In genomic region chrX:74481349-74481885, GRCm38 (mm10) we compare ENCODE assay signal across 16 mouse cellular contexts. TPM values are rescaled to one million over a fixed set of nuclear protein-coding genes. Genes with fewer than 3 reads are reported as not detected.
DNase-seq lines count a peak whose midpoint lies in the region; ATAC-seq and TF ChIP-seq lines count a peak whose summit lies in the region.
"Not testable (repeated sequence)": the region's sequence is repeated elsewhere in the genome, so short reads cannot be mapped to it uniquely, and the experiment has no call there.
"Had no signal": no experiment of that assay in that cellular context is flagged by ENCODE, and none has a peak within 500 bp of the region (broad histone marks: within the 10 kb centered on the region; RNA-seq: fewer than 3 reads in every experiment).

Gm6880 (minus strand) TSS chrX:74481399.

- 77% methylated on average over 12 of the region's 14 CpGs for WGBS in limb, embryonic 12.5 days
- 74% methylated on average over 13 of the region's 14 CpGs for WGBS in limb, embryonic 13.5 days
- 57% methylated on average over 14 of the region's 14 CpGs for WGBS in limb, embryonic 14.5 days
- WGBS in limb, embryonic 15.5 days, result 56% methylated on average over 13 of the region's 14 CpGs

- H3K36me3 ChIP-seq in limb, embryonic 12.5 days; limb, embryonic 13.5 days; limb, embryonic 14.5 days (ENCODE audit: control insufficient read depth, insufficient read depth, low read length); limb, embryonic 15.5 days; testis, adult 2 months (ENCODE audit: control insufficient read depth, insufficient read depth, low read length): not testable (repeated sequence)

- H3K4me3 ChIP-seq in limb, embryonic 12.5 days (replicated peaks); limb, embryonic 13.5 days; limb, embryonic 14.5 days (replicated peaks; ENCODE audit: low read length); limb, embryonic 15.5 days: not testable (repeated sequence)
- H3K4me3 ChIP-seq in testis, adult 2 months (ENCODE audit: control insufficient read depth, low read depth, low read length), result peak within 1 kb of the TSS; percentile 68

- not testable (repeated sequence) for H3K9ac ChIP-seq in limb, embryonic 12.5 days (replicated peaks); limb, embryonic 13.5 days; limb, embryonic 14.5 days (ENCODE audit: low read depth, low read length, severe bottlenecking); limb, embryonic 15.5 days

- H3K4me2 ChIP-seq in limb, embryonic 12.5 days; limb, embryonic 13.5 days (replicated peaks); limb, embryonic 14.5 days (replicated peaks; ENCODE audit: low read depth, low read length, severe bottlenecking); limb, embryonic 15.5 days: not testable (repeated sequence)

- ATAC-seq in limb, embryonic 12.5 days (ENCODE audit: insufficient number of reproducible peaks, insufficient read depth, low FRiP score, low TSS enrichment, low read depth), result peak; percentile 37; the same call in 1 of the 2 replicates
- peak; percentile 51; the same call in 1 of the 2 replicates for ATAC-seq in limb, embryonic 13.5 days (ENCODE audit: low FRiP score, low read depth)
- peak; percentile 53; the same call in 1 of the 2 replicates for ATAC-seq in limb, embryonic 14.5 days (ENCODE audit: low FRiP score, low read depth)
- ATAC-seq in limb, embryonic 15.5 days (ENCODE audit: insufficient number of reproducible peaks, low FRiP score, low TSS enrichment, low read depth), result 0 out of 2 replicates have a peak, but pooled peaks have one; percentile 55

- not testable (repeated sequence) for H3K27ac ChIP-seq in limb, embryonic 12.5 days; limb, embryonic 13.5 days; limb, embryonic 14.5 days (replicated peaks; ENCODE audit: low read depth, low read length); limb, embryonic 15.5 days; testis, adult 2 months (ENCODE audit: control insufficient read depth, insufficient read depth, low read depth, low read length)

- H3K9me3 ChIP-seq in limb, embryonic 12.5 days; limb, embryonic 13.5 days; limb, embryonic 14.5 days (ENCODE audit: control insufficient read depth, low read length); limb, embryonic 15.5 days: not testable (repeated sequence)

- TF ChIP-seq CTCF in testis, adult 2 months (IDR thresholded peaks at IDR 0.05; ENCODE audit: control insufficient read depth, insufficient read depth, insufficient replicate concordance, low read depth, low read length), result not testable (repeated sequence)

- not testable (repeated sequence) for TF ChIP-seq POLR2A in limb, embryonic 14.5 days (IDR thresholded peaks at IDR 0.05; ENCODE audit: borderline replicate concordance, extremely low read depth, insufficient read depth, insufficient read length); testis, adult 2 months (IDR thresholded peaks at IDR 0.05; ENCODE audit: control insufficient read depth, low read depth, low read length)

- H3K27me3 ChIP-seq in limb, embryonic 12.5 days; limb, embryonic 13.5 days; limb, embryonic 14.5 days (ENCODE audit: control insufficient read depth, insufficient read depth, low read length); limb, embryonic 15.5 days; testis, adult 2 months (ENCODE audit: control insufficient read depth, insufficient read depth, low read length): not testable (repeated sequence)

- H3K4me1 ChIP-seq in limb, embryonic 12.5 days (replicated peaks); limb, embryonic 13.5 days; limb, embryonic 14.5 days (ENCODE audit: control insufficient read depth, insufficient read depth, low read length); limb, embryonic 15.5 days; testis, adult 2 months (ENCODE audit: control insufficient read depth, insufficient read depth, low read length): not testable (repeated sequence)

- DNase-seq in R1 (ENCODE audit: low read depth, low spot score), result peak; percentile 22
- DNase-seq in ZHBTc4 (ENCODE audit: low read depth, low spot score), result peak; percentile 3
- peak; percentile 36 for DNase-seq in limb, embryonic 14.5 days (ENCODE audit: low spot score)
- peak; percentile 30 for DNase-seq in testis, postnatal 14 days (ENCODE audit: low spot score)

RNA-seq across cellular contexts. Expression of gene Gm6880, which starts in this region (rescaled TPM):
- 0.69 and 1.4 TPM in 2 replicates for polyA plus RNA-seq in limb, embryonic 12.5 days (2016; fragmentation: Nextera tagmentation; extraction: Ambion mirVana)
- 2.1 and 4.3 TPM in 2 replicates for polyA plus RNA-seq in limb, embryonic 13.5 days (2015; fragmentation: Nextera tagmentation; extraction: Ambion mirVana)
- 1.1 and 2.8 TPM in 2 replicates for polyA plus RNA-seq in limb, embryonic 14.5 days (2012; rRNA removed)
- polyA plus RNA-seq in limb, embryonic 14.5 days (2014; fragmentation: Nextera tagmentation; extraction: Ambion mirVana), result 1.4 and 2.7 TPM in 2 replicates
- polyA plus RNA-seq in limb, embryonic 15.5 days (2015; fragmentation: Nextera tagmentation; extraction: Ambion mirVana), result 1.1 and 2.2 TPM in 2 replicates
- polyA plus RNA-seq in testis, adult 2 months (2012; rRNA removed), result 26.3 and 26.6 TPM in 2 replicates
- polyA plus RNA-seq: activated CD4-positive, CD25-positive, alpha-beta regulatory T cell, adult 4 months; adrenal gland, adult 2 months; brain, embryonic 14.5 days; C2C12; CD4-positive, CD25-positive, alpha-beta regulatory T cell, adult 4 months; cerebellum, adult 2 months; G1E; Patski had no signal
